Mouse (Mus musculus) liver, embryonic 12.5 days (tissue): ENCODE measurements at regions not wholly inside any gene's neighbourhood (a gene's known extent, or its start where the extent isn't known, plus 50 kb on each side); places are given as distances from the start of the nearest gene placed in this dataset.

Experiments
- ATAC-seq: fragments of 200-750 bp; cut with Nextera tagmentation; 2 replicates; pipeline ENCODE4 v1.8.0; 2017; ENCODE audit warnings: moderate number of reproducible peaks, mild to moderate bottlenecking, moderate library complexity
- H3K27ac ChIP-seq: fragments of 300-500 bp; sonication (generic); 2 replicates; pipeline ENCODE4 v1.5.1; 2016; ENCODE audit warnings: mild to moderate bottlenecking
- H3K27me3 ChIP-seq: fragments of 300-500 bp; sonication (generic); replicated peaks from 2 replicates; pipeline ENCODE4 v1.6.1; 2016; ENCODE audit warnings: mild to moderate bottlenecking, moderate library complexity
- H3K36me3 ChIP-seq: fragments of 300-500 bp; sonication (generic); 2 replicates; pipeline ENCODE4 v1.6.1; 2016; ENCODE audit warnings: mild to moderate bottlenecking, moderate library complexity
- H3K4me1 ChIP-seq: fragments of 300-500 bp; sonication (generic); 2 replicates; pipeline ENCODE4 v1.6.1; 2016
- H3K4me2 ChIP-seq: fragments of 300-500 bp; sonication (generic); 2 replicates; pipeline ENCODE4 v1.6.1; 2016; ENCODE audit warnings: mild to moderate bottlenecking, moderate library complexity
- H3K4me3 ChIP-seq: fragments of 300-500 bp; sonication (generic); 2 replicates; pipeline ENCODE4 v1.5.1; 2016; ENCODE audit warnings: mild to moderate bottlenecking, moderate library complexity
- H3K9ac ChIP-seq: fragments of 300-500 bp; sonication (generic); 2 replicates; pipeline ENCODE4 v1.6.1; 2016; ENCODE audit warnings: mild to moderate bottlenecking, moderate library complexity
- H3K9me3 ChIP-seq: fragments of 300-500 bp; sonication (generic); replicated peaks from 2 replicates; pipeline ENCODE4 v1.6.1; 2016; ENCODE audit warnings: mild to moderate bottlenecking, moderate library complexity
- WGBS: fragments of 180-500 bp; shearing (Covaris S2); methylation state at CpG from one replicate; pipeline ENCODE4 v1.1.7; 2016; ENCODE audit not compliant: insufficient replicate concordance; 5-methylcytosine and 5-hydroxymethylcytosine counted together

DNA sequence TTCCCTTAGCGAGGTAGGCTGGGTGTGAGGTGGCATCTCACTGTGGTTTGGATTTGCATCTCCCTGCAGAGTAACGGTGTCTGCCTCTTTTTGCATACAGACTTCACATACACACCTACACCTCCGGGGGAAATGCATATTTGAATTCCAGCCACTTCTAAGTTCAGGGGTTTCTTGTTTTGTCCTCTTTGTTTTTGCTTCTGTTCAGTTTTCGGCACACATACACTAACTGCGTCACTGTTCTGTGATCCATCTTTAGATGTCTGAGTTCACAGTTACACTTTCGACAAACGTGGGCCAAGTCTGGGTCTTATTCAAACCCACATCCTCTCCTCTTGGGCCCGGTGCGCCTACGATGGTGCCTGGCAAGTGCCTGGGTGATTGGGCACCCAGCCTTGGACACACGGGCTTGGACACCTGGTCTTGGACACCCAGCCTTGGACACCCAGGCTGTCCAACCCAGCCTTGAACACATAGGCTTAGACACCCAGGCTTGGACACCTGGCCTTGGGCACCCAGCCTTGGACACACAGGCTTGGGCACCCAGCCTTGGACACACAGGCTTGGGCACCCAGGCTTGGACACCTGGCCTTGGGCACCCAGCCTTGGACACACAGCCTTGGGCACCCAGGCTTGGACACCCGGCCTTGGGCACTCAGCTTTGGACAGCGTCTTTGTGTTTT, 51.2 kb upstream of the Smndc1 start:
- WGBS: 67% methylated on average over 13 of the region's 13 CpGs

DNA sequence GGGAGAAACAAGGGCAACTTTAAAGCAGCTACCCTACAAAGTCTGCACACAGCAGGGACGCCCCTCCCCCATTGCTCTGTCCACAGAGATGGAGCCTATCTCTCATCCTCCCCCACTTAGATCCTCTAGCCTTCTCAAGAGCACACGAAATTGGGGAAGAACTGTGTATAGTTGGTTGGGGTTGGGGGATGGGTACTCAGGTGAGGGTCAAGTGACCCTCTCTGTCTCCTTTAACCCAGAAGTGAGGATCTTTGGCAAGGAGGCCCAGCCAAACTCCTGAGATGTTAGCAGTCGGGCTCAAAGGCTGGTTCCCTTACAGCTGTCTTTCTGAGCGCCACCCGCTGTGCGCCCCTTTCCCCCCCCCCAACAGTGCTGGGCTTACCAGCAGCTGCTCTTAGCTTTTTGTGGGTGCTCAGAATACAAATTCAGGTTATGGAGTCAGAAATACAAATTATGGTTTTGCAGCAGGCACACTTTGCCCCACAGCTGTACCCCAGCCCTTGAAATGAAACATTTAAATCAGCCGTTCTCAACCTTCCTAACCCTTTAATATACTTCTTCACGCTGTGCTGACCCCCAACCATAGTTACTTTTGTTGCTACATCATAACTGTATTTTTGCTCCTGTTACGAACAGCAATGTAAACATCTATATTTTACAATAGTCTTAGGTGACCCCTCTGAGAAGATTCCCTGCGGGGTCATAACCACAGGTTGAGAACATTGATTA, 50.1 kb upstream of the Smndc1 start:
- Histone ChIP-seq H3K9ac (no peak overlapping the region), H3K36me3 (no peaks in the 10 kb centered on the region), H3K9me3 (no peaks in the 10 kb centered on the region), H3K4me3 (no peak overlapping the region), H3K4me1 (peaks cover 21% of the 10 kb centered on the region), H3K4me2 (no peak overlapping the region), H3K27ac (no peak overlapping the region), H3K27me3 (peaks cover 2% of the 10 kb centered on the region; the same call in 1 of the 2 replicates)
- WGBS: 51% methylated on average over 10 of the region's 10 CpGs
- ATAC-seq: no peak

More for the DNA sequence above, 51.2 kb upstream of the Smndc1 start:
- H3K9ac ChIP-seq: no peak overlapping the region
- peaks cover 21% of the 10 kb centered on the region for H3K4me1 ChIP-seq
- H3K36me3 ChIP-seq: no peaks in the 10 kb centered on the region
- no peak overlapping the region for H3K27ac ChIP-seq
- H3K27me3 ChIP-seq: no peaks in the 10 kb centered on the region
- ATAC-seq: no peak
- H3K4me2 ChIP-seq: no peak overlapping the region
- H3K4me3 ChIP-seq: no peak overlapping the region
- H3K9me3 ChIP-seq: no peaks in the 10 kb centered on the region
